Mouse (Mus musculus) embryonic facial prominence, embryonic 13.5 days (tissue): ENCODE measurements around the gene Fgfr2. TPM values are rescaled to one million over a fixed set of nuclear protein-coding genes. Genes with fewer than 3 reads are reported as not detected.
"Not testable (repeated sequence)": the region's sequence is repeated elsewhere in the genome, so short reads cannot be mapped to it uniquely, and the experiment has no call there.

Source experiments
- ATAC-seq: fragments of 200-750 bp; cut with Nextera tagmentation; 2 replicates; pipeline ENCODE4 v1.8.0; 2017; ENCODE audit warnings: low read depth; ENCODE audit not compliant: insufficient number of reproducible peaks, insufficient read depth, low FRiP score, low TSS enrichment
- H3K27ac ChIP-seq: fragments of 300-500 bp; sonication (generic); 2 replicates; pipeline ENCODE4 v1.5.1; 2015; ENCODE audit warnings: moderate library complexity, mild to moderate bottlenecking, inconsistent platforms
- H3K27me3 ChIP-seq: fragments of 300-500 bp; sonication (generic); 2 replicates; pipeline ENCODE4 v1.6.1; 2015; ENCODE audit warnings: mild to moderate bottlenecking, inconsistent platforms
- H3K36me3 ChIP-seq: fragments of 300-500 bp; sonication (generic); 2 replicates; pipeline ENCODE4 v1.6.1; 2015; ENCODE audit warnings: mild to moderate bottlenecking, inconsistent platforms
- H3K4me1 ChIP-seq: fragments of 300-500 bp; sonication (generic); 2 replicates; pipeline ENCODE4 v1.6.1; 2015; ENCODE audit warnings: inconsistent platforms
- H3K4me2 ChIP-seq: fragments of 300-500 bp; sonication (generic); 2 replicates; pipeline ENCODE4 v1.6.1; 2015; ENCODE audit warnings: moderate library complexity, mild to moderate bottlenecking, inconsistent platforms
- H3K4me3 ChIP-seq: fragments of 300-500 bp; sonication (generic); 2 replicates; pipeline ENCODE4 v1.5.1; 2015; ENCODE audit warnings: mild to moderate bottlenecking, inconsistent platforms
- H3K9ac ChIP-seq: fragments of 300-500 bp; sonication (generic); 2 replicates; pipeline ENCODE4 v1.6.1; 2015; ENCODE audit warnings: mild to moderate bottlenecking, inconsistent platforms
- H3K9me3 ChIP-seq: fragments of 300-500 bp; sonication (generic); 2 replicates; pipeline ENCODE4 v1.6.1; 2016; ENCODE audit warnings: inconsistent platforms
- WGBS: fragments of 180-500 bp; shearing (Covaris S2); methylation state at CpG from one replicate; pipeline ENCODE4 v1.1.7; 2015; ENCODE audit warnings: mixed read lengths; 5-methylcytosine and 5-hydroxymethylcytosine counted together
- polyA plus RNA-seq: library from polyadenylated mRNA; unstranded; fragments of >200 nt; fragmentation: Nextera tagmentation; extraction: Ambion mirVana; gene quantifications from 2 replicates; pipeline ENCODE4 v1.2.1, GENCODE M21; 2015

Fgfr2 gene
- polyA plus RNA-seq, 1 experiment from 2014 or later, result 174 TPM

DNA sequence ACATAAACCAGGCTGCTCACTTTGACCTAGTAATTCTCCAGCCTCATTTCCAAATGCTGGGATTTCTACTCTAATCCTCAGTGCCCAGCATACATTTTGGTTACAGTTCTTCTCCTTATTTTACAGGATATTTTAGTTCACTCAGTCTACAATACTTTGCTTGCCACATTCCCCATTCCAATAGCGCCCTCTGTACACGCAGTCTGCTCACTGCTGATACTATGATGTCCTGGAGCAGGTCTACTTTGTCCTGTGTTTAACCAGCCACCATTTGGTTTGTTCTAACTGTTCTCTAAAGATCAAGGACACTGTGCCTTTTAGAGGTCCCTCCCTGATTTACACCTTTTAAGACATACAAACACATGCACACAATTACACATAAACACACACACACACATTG lies 2063.3 kb downstream of the Fgfr2 start:
- not testable (repeated sequence) for H3K4me2 ChIP-seq, H3K27ac ChIP-seq, H3K9me3 ChIP-seq, H3K36me3 ChIP-seq, ATAC-seq, H3K4me1 ChIP-seq, H3K4me3 ChIP-seq, H3K9ac ChIP-seq, H3K27me3 ChIP-seq
- 68% methylated on average over 2 of the region's 2 CpGs for WGBS

DNA sequence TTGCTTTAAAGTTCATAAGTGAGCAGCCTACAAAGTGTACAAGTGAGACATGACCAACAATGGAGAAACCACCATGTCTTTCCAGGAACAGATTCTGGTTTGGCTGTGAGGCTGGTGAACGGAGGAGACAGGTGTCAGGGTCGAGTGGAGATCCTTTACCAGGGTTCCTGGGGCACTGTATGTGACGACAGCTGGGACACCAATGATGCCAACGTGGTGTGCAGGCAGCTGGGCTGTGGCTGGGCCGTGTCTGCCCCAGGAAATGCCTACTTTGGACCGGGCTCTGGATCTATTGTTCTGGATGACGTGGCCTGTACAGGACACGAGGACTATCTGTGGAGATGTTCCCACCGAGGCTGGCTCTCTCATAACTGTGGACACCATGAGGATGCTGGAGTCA lies 2065.2 kb downstream of the Fgfr2 start:
- H3K4me2 ChIP-seq, H3K27ac ChIP-seq, H3K4me3 ChIP-seq, H3K27me3 ChIP-seq, ATAC-seq, H3K36me3 ChIP-seq, H3K9me3 ChIP-seq, H3K4me1 ChIP-seq, H3K9ac ChIP-seq: not testable (repeated sequence)
- WGBS, result 80% methylated on average over 9 of the region's 9 CpGs

DNA sequence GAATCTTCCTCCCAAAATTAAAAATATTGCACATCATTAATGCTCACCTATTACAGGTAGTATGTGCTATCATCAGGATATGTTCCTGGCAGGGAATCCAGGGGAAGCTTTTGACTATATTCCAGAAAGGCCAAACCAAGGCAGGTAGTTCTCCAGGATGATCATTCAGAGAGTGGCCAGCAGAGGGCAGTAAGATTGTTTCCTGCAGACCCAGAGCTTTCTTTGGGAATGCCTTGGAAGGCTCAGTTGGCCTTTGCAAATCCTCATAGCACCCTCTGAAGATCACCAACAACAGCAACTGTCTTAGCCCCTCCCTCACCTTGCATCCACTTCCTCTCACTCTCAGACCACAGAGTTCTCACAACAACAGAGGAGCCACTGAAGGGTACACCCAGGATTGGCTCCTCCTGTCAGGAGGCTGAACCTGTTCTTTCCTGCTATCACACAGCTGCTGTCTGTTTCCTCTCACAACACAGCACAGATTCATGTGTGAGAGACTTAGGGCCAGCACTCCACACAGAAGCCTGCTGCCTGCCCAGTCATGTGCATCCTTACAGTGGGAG lies 2068.3 kb downstream of the Fgfr2 start:
- Histone ChIP-seq H3K4me1 (no peaks in the 10 kb centered on the region), H3K27ac (no peak overlapping the region), H3K36me3 (no peaks in the 10 kb centered on the region), H3K9me3 (no peaks in the 10 kb centered on the region), H3K4me3 (no peak overlapping the region), H3K9ac (no peak overlapping the region), H3K4me2 (no peak overlapping the region), H3K27me3 (no peaks in the 10 kb centered on the region)
- ATAC-seq, result no peak

DNA sequence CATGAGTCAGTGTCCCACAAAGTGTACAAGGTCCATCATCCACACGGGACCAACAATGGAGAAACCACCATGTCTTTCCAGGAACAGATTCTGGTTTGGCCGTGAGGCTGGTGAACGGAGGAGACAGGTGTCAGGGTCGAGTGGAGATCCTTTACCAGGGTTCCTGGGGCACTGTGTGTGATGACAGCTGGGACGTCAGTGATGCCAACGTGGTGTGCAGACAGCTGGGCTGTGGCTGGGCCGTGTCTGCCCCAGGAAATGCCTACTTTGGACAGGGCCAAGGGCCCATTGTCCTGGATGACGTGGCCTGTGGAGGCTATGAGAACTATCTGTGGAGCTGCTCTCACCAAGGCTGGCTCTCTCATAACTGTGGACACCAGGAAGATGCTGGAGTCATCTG lies 2073.3 kb downstream of the Fgfr2 start:
- not testable (repeated sequence) for H3K4me1 ChIP-seq, H3K4me3 ChIP-seq, H3K9ac ChIP-seq, ATAC-seq, H3K36me3 ChIP-seq, H3K4me2 ChIP-seq, H3K9me3 ChIP-seq, H3K27me3 ChIP-seq, H3K27ac ChIP-seq
- WGBS, result 86% methylated on average over 8 of the region's 8 CpGs

DNA sequence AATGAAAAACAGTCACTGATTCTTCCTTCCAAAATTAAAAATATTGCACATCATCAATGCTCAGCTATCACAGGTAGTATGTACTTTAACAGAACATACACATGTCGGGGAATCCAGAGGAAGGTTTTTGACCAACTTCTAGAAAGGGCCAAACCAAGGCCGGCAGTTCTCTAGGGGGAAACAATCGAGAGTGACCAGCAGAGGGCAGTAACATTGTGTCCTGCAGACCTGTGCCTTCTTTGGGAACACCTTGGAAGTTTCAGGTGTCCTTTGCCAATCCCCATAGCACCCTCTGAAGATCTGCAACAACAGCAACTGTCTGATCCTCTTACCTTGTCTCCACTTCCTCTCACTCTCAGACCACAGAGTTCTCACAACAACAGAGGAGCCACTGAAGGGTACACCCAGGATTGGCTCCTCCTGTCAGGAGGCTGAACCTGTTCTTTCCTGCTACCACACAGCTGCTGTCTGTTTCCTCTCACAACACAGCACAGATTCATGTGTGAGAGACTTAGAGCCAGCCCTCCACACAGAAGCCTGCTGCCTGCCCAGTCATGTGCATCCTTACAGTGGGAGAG lies 2077.8 kb downstream of the Fgfr2 start:
- not testable (repeated sequence) for H3K27me3 ChIP-seq, H3K9me3 ChIP-seq, H3K27ac ChIP-seq, ATAC-seq, H3K9ac ChIP-seq, H3K4me3 ChIP-seq, H3K4me2 ChIP-seq, H3K36me3 ChIP-seq, H3K4me1 ChIP-seq
- 29% methylated on average over 3 of the region's 3 CpGs for WGBS

DNA sequence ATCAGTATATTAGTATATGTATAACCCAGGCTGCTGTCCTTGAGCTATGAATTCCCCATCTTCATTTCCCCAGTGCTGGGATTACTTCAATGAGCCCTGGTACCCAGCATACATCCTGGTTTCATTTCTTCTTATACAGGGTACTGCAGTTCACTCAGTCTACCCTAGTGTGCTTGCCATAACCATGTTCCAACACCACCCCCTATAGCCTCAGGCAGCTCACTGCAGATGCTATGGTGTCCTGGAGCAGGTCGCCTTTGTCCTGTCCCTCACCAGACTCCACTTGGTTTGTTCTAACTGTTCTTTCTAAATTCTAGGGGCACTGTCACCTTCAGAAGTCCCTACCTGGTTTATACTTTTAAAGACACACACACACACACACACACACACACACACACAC lies 2080.5 kb downstream of the Fgfr2 start:
- no peak overlapping the region for H3K4me3 ChIP-seq
- no peaks in the 10 kb centered on the region for H3K4me1 ChIP-seq
- WGBS, result 68% methylated on average over 1 of the region's 1 CpGs
- ATAC-seq, result no peak
- no peak overlapping the region for H3K4me2 ChIP-seq
- no peaks in the 10 kb centered on the region for H3K36me3 ChIP-seq
- H3K27ac ChIP-seq, result no peak overlapping the region
- H3K9me3 ChIP-seq, result no peaks in the 10 kb centered on the region
- no peak overlapping the region for H3K9ac ChIP-seq
- H3K27me3 ChIP-seq, result no peaks in the 10 kb centered on the region

DNA sequence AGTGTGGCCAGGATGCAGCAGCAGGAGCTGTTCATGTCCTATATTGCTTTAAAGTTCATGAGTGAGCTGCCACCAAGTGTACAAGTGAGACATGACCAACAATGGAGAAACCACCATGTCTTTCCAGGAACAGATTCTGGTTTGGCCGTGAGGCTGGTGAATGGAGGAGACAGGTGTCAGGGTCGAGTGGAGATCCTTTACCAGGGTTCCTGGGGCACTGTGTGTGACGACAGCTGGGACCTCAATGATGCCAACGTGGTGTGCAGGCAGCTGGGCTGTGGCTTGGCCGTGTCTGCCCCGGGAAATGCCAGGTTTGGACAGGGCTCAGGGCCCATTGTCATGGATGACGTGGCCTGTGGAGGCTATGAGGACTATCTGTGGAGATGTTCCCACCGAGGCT lies 2082.4 kb downstream of the Fgfr2 start:
- H3K9me3 ChIP-seq, H3K4me3 ChIP-seq, H3K27me3 ChIP-seq, H3K9ac ChIP-seq, ATAC-seq, H3K4me2 ChIP-seq, H3K4me1 ChIP-seq, H3K36me3 ChIP-seq, H3K27ac ChIP-seq: not testable (repeated sequence)
- WGBS, result 74% methylated on average over 8 of the region's 8 CpGs

DNA sequence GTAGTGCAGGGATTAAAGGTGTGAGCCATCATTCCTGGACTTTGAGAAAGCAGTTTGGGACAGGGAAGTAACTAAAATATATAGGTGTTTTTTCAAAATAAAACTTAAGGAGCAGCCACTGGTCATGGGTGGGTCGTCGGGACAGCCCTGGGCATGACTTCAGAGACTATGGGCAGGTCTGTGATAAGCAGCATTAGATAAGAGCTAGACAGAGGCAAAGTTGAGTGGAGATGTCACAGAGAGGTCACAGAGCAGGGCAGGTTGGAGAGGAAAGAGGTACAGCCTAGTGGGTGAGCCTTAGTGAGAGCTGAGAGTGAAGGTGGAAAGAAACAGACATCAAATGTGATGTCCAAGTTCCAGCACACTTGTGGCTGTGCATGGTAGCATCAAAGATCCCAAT lies 2086.1 kb downstream of the Fgfr2 start:
- WGBS, result 83% methylated on average over 2 of the region's 2 CpGs

DNA sequence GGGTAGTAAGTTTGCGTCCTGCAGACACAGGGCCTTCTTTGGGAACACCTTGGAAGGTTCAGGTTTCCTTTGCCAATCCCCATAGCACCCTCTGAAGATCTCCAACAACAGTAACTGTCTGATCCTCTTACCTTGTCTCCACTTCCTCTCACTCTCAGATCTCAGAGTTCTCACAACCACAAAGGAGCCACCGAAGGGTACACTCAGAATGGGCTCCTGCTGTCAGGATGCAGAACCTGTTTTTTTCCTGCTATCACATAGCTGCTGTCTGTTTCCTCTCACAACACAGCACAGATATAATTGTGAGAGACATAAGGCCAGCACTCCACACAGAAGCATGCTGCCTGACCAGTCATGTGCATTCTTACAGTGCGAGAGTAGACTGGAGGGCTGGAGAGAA lies 2086.8 kb downstream of the Fgfr2 start:
- H3K9ac ChIP-seq, result no peak overlapping the region
- no peak overlapping the region for H3K4me2 ChIP-seq
- WGBS, result 78% methylated on average over 3 of the region's 3 CpGs
- H3K4me3 ChIP-seq, result no peak overlapping the region
- no peak for ATAC-seq
- no peaks in the 10 kb centered on the region for H3K27me3 ChIP-seq
- no peaks in the 10 kb centered on the region for H3K4me1 ChIP-seq
- no peak overlapping the region for H3K27ac ChIP-seq
- no peaks in the 10 kb centered on the region for H3K9me3 ChIP-seq
- H3K36me3 ChIP-seq, result no peaks in the 10 kb centered on the region

More for the DNA sequence above, 2086.1 kb downstream of the Fgfr2 start:
- H3K9me3 ChIP-seq, result no peaks in the 10 kb centered on the region
- no peak overlapping the region for H3K4me3 ChIP-seq
- H3K4me2 ChIP-seq, result no peak overlapping the region
- H3K27ac ChIP-seq, result no peak overlapping the region
- H3K4me1 ChIP-seq, result no peaks in the 10 kb centered on the region
- no peaks in the 10 kb centered on the region for H3K27me3 ChIP-seq
- no peak for ATAC-seq
- H3K36me3 ChIP-seq, result no peaks in the 10 kb centered on the region
- H3K9ac ChIP-seq, result no peak overlapping the region

DNA sequence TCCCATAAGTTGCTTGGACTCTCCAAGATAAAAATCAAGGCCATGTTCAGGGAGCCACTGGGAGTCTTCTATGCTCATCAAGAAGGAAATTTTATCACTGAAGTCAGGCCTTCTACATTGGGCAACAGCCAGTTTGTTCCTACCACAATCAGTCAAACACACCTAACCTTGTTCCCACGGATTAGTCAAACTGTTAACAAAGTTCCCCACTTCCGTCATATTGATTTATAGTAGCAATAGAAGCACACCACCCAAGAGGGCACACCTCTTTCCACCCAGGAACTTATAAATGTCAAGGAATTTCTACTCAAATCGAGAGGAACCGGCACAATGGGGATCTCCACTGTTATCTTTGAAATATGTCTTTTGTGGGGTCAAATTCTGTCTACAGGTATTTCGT lies 2091.4 kb downstream of the Fgfr2 start, which contains the start of gene Dmbt1:
TSS of gene Dmbt1 (plus strand) at position 299 of the 400 bp plus-strand sequence.
- 81% methylated on average over 5 of the region's 5 CpGs for WGBS
- ATAC-seq, result no peak
- Histone ChIP-seq H3K4me1 (no peaks in the 10 kb centered on the region), H3K36me3 (no peaks in the 10 kb centered on the region), H3K4me3 (no peak within 1 kb of the TSS), H3K27me3 (no peaks in the 10 kb centered on the region), H3K4me2 (no peak within 1 kb of the TSS), H3K9me3 (no peaks in the 10 kb centered on the region), H3K9ac (no peak within 1 kb of the TSS), H3K27ac (no peak within 1 kb of the TSS)

DNA sequence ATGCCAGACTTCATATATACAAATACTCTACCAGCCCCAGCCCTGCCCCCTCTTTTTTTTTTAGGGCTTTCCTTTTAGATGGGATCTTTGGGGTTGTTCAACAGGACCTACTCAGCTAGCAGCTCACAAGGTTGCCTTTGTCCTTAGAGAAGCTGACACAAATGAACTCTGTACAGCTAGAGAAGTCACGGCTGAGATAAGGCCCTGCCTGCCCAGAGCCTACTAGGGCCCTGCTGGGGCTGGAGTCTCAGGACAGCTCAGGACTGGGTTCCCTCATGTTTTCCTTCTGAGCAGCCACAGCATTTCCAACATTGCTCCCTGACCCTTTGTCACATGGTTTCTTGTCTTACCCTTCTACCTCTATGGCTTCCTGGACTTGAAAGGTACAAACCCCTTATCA lies 2095.6 kb downstream of the Fgfr2 start:
- Histone ChIP-seq H3K4me3 (no peak overlapping the region), H3K27ac (no peak overlapping the region), H3K4me1 (no peaks in the 10 kb centered on the region), H3K27me3 (no peaks in the 10 kb centered on the region), H3K4me2 (no peak overlapping the region), H3K36me3 (no peaks in the 10 kb centered on the region), H3K9me3 (no peaks in the 10 kb centered on the region), H3K9ac (no peak overlapping the region)
- WGBS, result 69% methylated on average over 1 of the region's 1 CpGs
- no peak for ATAC-seq

DNA sequence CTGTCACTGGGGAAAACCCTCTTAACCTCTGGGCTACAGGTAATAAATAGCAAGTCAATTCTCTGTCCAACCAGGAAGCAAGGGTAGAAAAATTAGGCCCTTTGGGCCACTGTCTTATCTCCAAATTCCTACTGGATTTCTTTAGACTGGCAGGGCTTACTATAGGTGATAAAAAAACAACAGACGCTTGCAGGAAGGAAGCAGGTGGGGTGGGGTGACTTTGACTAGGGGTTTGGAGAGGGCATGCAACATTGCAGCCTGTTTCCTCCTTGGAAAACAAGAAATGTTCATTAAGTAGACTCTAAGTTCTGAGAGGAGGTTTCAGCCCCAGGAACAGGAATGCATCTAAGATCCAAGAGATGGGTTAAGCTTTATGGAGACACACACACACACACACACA lies 2098.3 kb downstream of the Fgfr2 start:
- Histone ChIP-seq H3K36me3 (no peaks in the 10 kb centered on the region), H3K4me3 (no peak overlapping the region), H3K9ac (no peak overlapping the region), H3K4me2 (no peak overlapping the region), H3K9me3 (no peaks in the 10 kb centered on the region), H3K4me1 (no peaks in the 10 kb centered on the region), H3K27me3 (no peaks in the 10 kb centered on the region), H3K27ac (no peak overlapping the region)
- 67% methylated on average over 1 of the region's 1 CpGs for WGBS
- no peak for ATAC-seq
